Mouse (Mus musculus): ENCODE results near the gene Ankrd11. TPM values are rescaled to one million over a fixed set of nuclear protein-coding genes. Genes with fewer than 3 reads are reported as not detected.
A peak's percentile ranks its signal among the peaks of the same experiment; 100 is the strongest.

Ankrd11 gene
- polyA plus RNA-seq, 1 experiment from 2014 or later, result 21.2 TPM

GRCm38 (mm10) chr8:122896317-122896716, 145.8 kb downstream of the Ankrd11 start:
- Histone ChIP-seq H3K9ac (replicated peaks) (no peak overlapping the region), H3K4me1 (ENCODE audit: insufficient read depth) (peaks cover 4% of the 10 kb centered on the region; the same call in 1 of the 2 replicates), H3K4me3 (ENCODE audit: low read depth, low read length) (no peak overlapping the region), H3K4me2 (ENCODE audit: low read depth, low read length) (no peak overlapping the region), H3K27me3 (ENCODE audit: insufficient read depth, low read length) (no peaks in the 10 kb centered on the region), H3K27ac (ENCODE audit: low read depth) (no peak overlapping the region), H3K36me3 (replicated peaks; ENCODE audit: insufficient read depth, low read length) (peaks cover 83% of the 10 kb centered on the region), H3K9me3 (ENCODE audit: low read length) (no peaks in the 10 kb centered on the region)
- DNase-seq, result no peak
- no peak for ATAC-seq
- 93% methylated on average over 11 of the region's 11 CpGs for WGBS (ENCODE audit: insufficient replicate concordance)
- TF ChIP-seq EP300 (IDR thresholded peaks at IDR 0.05; ENCODE audit: low read depth) (no peak), CTCF (IDR thresholded peaks at IDR 0.05; ENCODE audit: low read depth) (no peak)

DNA sequence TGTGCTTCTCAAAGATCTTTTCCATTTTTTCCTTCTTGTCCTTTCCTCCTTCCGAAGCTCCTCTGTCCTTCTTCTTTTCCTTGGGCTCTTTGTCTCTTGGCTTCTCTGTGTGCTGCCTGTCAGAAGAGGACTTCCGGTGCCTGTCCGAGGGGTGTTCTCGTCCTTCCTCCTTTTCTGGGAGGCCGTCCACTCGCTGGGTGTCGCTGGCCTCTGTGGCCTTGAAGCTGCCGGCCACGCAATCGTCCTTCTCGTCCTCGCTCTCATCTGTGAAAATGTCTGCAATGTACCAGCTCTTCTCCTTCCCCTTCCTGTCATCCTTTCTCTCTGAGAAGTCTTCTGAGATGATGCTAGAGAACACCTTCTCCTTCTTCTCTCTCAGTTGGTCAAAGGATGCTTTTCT, 148.6 kb downstream of the Ankrd11 start:
- no peak for ATAC-seq
- Histone ChIP-seq H3K27ac (ENCODE audit: low read depth) (no peak overlapping the region), H3K36me3 (replicated peaks; ENCODE audit: insufficient read depth, low read length) (peaks cover 94% of the 10 kb centered on the region), H3K9me3 (ENCODE audit: low read length) (no peaks in the 10 kb centered on the region), H3K27me3 (ENCODE audit: insufficient read depth, low read length) (no peaks in the 10 kb centered on the region), H3K4me3 (ENCODE audit: low read depth, low read length) (no peak overlapping the region), H3K4me1 (ENCODE audit: insufficient read depth) (peaks cover 4% of the 10 kb centered on the region; the same call in 1 of the 2 replicates), H3K4me2 (ENCODE audit: low read depth, low read length) (no peak overlapping the region), H3K9ac (replicated peaks) (no peak overlapping the region)
- no peak for DNase-seq
- no peak for TF ChIP-seq CTCF (IDR thresholded peaks at IDR 0.05; ENCODE audit: low read depth)
- TF ChIP-seq EP300 (IDR thresholded peaks at IDR 0.05; ENCODE audit: low read depth), result no peak
- WGBS (ENCODE audit: insufficient replicate concordance), result 82% methylated on average over 12 of the region's 12 CpGs

GRCm38 (mm10) chr8:122891440-122891839, 150.6 kb downstream of the Ankrd11 start:
- TF ChIP-seq EP300 (IDR thresholded peaks at IDR 0.05; ENCODE audit: low read depth), result no peak
- peak; percentile 33; the same call in 1 of the 2 replicates for TF ChIP-seq CTCF (IDR thresholded peaks at IDR 0.05; ENCODE audit: low read depth)
- no peak overlapping the region for H3K4me2 ChIP-seq (ENCODE audit: low read depth, low read length)
- DNase-seq (no peak), ATAC-seq (no peak)
- no peak overlapping the region for H3K27ac ChIP-seq (ENCODE audit: low read depth)
- WGBS (ENCODE audit: insufficient replicate concordance), result 84% methylated on average over 12 of the region's 12 CpGs
- no peak overlapping the region for H3K4me3 ChIP-seq (ENCODE audit: low read depth, low read length)
- H3K4me1 ChIP-seq (ENCODE audit: insufficient read depth), result no peaks in the 10 kb centered on the region
- H3K27me3 ChIP-seq (ENCODE audit: insufficient read depth, low read length), result no peaks in the 10 kb centered on the region
- H3K9ac ChIP-seq (replicated peaks), result no peak overlapping the region
- peaks cover 94% of the 10 kb centered on the region for H3K36me3 ChIP-seq (replicated peaks; ENCODE audit: insufficient read depth, low read length)
- no peaks in the 10 kb centered on the region for H3K9me3 ChIP-seq (ENCODE audit: low read length)

- Histone ChIP-seq H3K4me3 (ENCODE audit: low read depth, low read length) (no peak overlapping the region), H3K9me3 (ENCODE audit: low read length) (no peaks in the 10 kb centered on the region), H3K9ac (replicated peaks) (no peak overlapping the region), H3K27me3 (ENCODE audit: insufficient read depth, low read length) (no peaks in the 10 kb centered on the region), H3K27ac (ENCODE audit: low read depth) (no peak overlapping the region), H3K36me3 (replicated peaks; ENCODE audit: insufficient read depth, low read length) (peaks cover 64% of the 10 kb centered on the region), H3K4me2 (ENCODE audit: low read depth, low read length) (no peak overlapping the region), H3K4me1 (ENCODE audit: insufficient read depth) (no peaks in the 10 kb centered on the region)
- DNase-seq (no peak), ATAC-seq (no peak)
- WGBS (ENCODE audit: insufficient replicate concordance), result 85% methylated on average over 10 of the region's 10 CpGs
- TF ChIP-seq EP300 (IDR thresholded peaks at IDR 0.05; ENCODE audit: low read depth) (no peak), CTCF (IDR thresholded peaks at IDR 0.05; ENCODE audit: low read depth) (no peak)
These were observed 158.4 kb downstream of the Ankrd11 start for GRCm38 (mm10) chr8:122883671-122884070.

GRCm38 (mm10) chr8:122880302-122880701, 161.8 kb downstream of the Ankrd11 start:
- no peaks in the 10 kb centered on the region for H3K4me1 ChIP-seq (ENCODE audit: insufficient read depth)
- peaks cover 32% of the 10 kb centered on the region for H3K36me3 ChIP-seq (replicated peaks; ENCODE audit: insufficient read depth, low read length)
- H3K9me3 ChIP-seq (ENCODE audit: low read length), result no peaks in the 10 kb centered on the region
- DNase-seq, result no peak
- H3K27me3 ChIP-seq (ENCODE audit: insufficient read depth, low read length), result no peaks in the 10 kb centered on the region
- no peak overlapping the region for H3K27ac ChIP-seq (ENCODE audit: low read depth)
- H3K4me3 ChIP-seq (ENCODE audit: low read depth, low read length), result no peak overlapping the region
- no peak overlapping the region for H3K4me2 ChIP-seq (ENCODE audit: low read depth, low read length)
- no peak for ATAC-seq
- H3K9ac ChIP-seq (replicated peaks), result no peak overlapping the region
- 55% methylated on average over 3 of the region's 3 CpGs for WGBS (ENCODE audit: insufficient replicate concordance)
- TF ChIP-seq EP300 (IDR thresholded peaks at IDR 0.05; ENCODE audit: low read depth), result no peak
- TF ChIP-seq CTCF (IDR thresholded peaks at IDR 0.05; ENCODE audit: low read depth), result no peak

- ATAC-seq (no peak), DNase-seq (no peak)
- Histone ChIP-seq H3K36me3 (replicated peaks; ENCODE audit: insufficient read depth, low read length) (peaks cover 13% of the 10 kb centered on the region), H3K27ac (ENCODE audit: low read depth) (no peak overlapping the region), H3K4me2 (ENCODE audit: low read depth, low read length) (no peak overlapping the region), H3K27me3 (ENCODE audit: insufficient read depth, low read length) (no peaks in the 10 kb centered on the region), H3K4me3 (ENCODE audit: low read depth, low read length) (no peak overlapping the region), H3K4me1 (ENCODE audit: insufficient read depth) (no peaks in the 10 kb centered on the region), H3K9ac (replicated peaks) (no peak overlapping the region), H3K9me3 (ENCODE audit: low read length) (no peaks in the 10 kb centered on the region)
- TF ChIP-seq CTCF (IDR thresholded peaks at IDR 0.05; ENCODE audit: low read depth) (no peak), EP300 (IDR thresholded peaks at IDR 0.05; ENCODE audit: low read depth) (no peak)
- WGBS (ENCODE audit: insufficient replicate concordance), result 84% methylated on average over 3 of the region's 3 CpGs
These were observed 163.8 kb downstream of the Ankrd11 start for GRCm38 (mm10) chr8:122878231-122878630.

GRCm38 (mm10) chr8:122875186-122875585, 166.9 kb downstream of the Ankrd11 start:
- no peak overlapping the region for H3K4me3 ChIP-seq (ENCODE audit: low read depth, low read length)
- no peak overlapping the region for H3K4me2 ChIP-seq (ENCODE audit: low read depth, low read length)
- no peaks in the 10 kb centered on the region for H3K9me3 ChIP-seq (ENCODE audit: low read length)
- 77% methylated on average over 5 of the region's 5 CpGs for WGBS (ENCODE audit: insufficient replicate concordance)
- no peak overlapping the region for H3K27ac ChIP-seq (ENCODE audit: low read depth)
- ATAC-seq (no peak), DNase-seq (no peak)
- no peak for TF ChIP-seq EP300 (IDR thresholded peaks at IDR 0.05; ENCODE audit: low read depth)
- TF ChIP-seq CTCF (IDR thresholded peaks at IDR 0.05; ENCODE audit: low read depth), result no peak
- peaks cover 11% of the 10 kb centered on the region for H3K4me1 ChIP-seq (ENCODE audit: insufficient read depth)
- no peak overlapping the region for H3K9ac ChIP-seq (replicated peaks)
- H3K27me3 ChIP-seq (ENCODE audit: insufficient read depth, low read length), result no peaks in the 10 kb centered on the region
- H3K36me3 ChIP-seq (replicated peaks; ENCODE audit: insufficient read depth, low read length), result no peaks in the 10 kb centered on the region
